Mouse (Mus musculus): ENCODE data around the gene Fam208a. TPM values are rescaled to one million over a fixed set of nuclear protein-coding genes. Genes with fewer than 3 reads are reported as not detected.

The Fam208a gene
- polyA plus RNA-seq (2012; rRNA removed) = 5.4 and 10.1 TPM in 2 replicates

GRCm38 (mm10) chr14:27428573-27428972 lies at the start of gene Fam208a:
TSS of gene Fam208a (plus strand) at chr14:27428834.
- Histone ChIP-seq H3K4me3 (replicated peaks; ENCODE audit: extremely low read depth, low read depth, low read length) (peak within 1 kb of the TSS; percentile 73), H3K4me1 (ENCODE audit: control insufficient read depth, insufficient read depth, low read length) (peaks cover 2% of the 10 kb centered on the region; the same call in 1 of the 2 replicates)
- WGBS = 2% methylated on average over 43 of the region's 43 CpGs
- no peak for TF ChIP-seq CTCF (IDR thresholded peaks at IDR 0.05; ENCODE audit: insufficient read depth, low read length)
- peak; percentile 35 for TF ChIP-seq POLR2A (IDR thresholded peaks at IDR 0.05; ENCODE audit: borderline replicate concordance, extremely low read depth, low read depth, low read length)
- DNase-seq = peak; percentile 95

- peak; percentile 46; the same call in 1 of the 2 replicates for TF ChIP-seq POLR2A (IDR thresholded peaks at IDR 0.05; ENCODE audit: borderline replicate concordance, extremely low read depth, low read depth, low read length)
- TF ChIP-seq CTCF (IDR thresholded peaks at IDR 0.05; ENCODE audit: insufficient read depth, low read length) = no peak
- H3K4me3 ChIP-seq (replicated peaks; ENCODE audit: extremely low read depth, low read depth, low read length) = peak overlapping the region; percentile 84
- H3K4me1 ChIP-seq (ENCODE audit: control insufficient read depth, insufficient read depth, low read length) = peaks cover 20% of the 10 kb centered on the region
- 39% methylated on average over 12 of the region's 12 CpGs for WGBS
- peak; percentile 43 for DNase-seq
Observed at GRCm38 (mm10) chr14:27379404-27379803, 49.2 kb upstream of the Fam208a start.

DNA sequence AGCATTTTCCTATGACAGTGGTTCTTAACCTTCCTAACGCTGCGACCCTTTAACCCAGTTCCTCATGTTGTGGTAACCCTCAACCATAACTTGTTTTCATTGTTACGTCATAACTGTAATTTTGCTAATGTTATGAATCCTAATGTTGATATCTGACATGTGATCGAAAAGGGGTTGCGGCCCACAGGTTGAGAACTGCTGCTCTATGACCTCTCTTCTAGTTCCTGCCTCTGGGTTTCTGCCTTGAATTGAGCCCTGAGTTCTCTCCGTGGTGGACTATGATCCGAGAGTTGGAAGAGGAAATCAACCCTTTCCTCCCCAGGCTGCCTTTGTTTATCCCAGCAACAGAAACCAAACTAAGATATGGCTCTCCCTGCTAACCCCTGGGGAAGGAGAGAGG lies 47.2 kb upstream of the Fam208a start:
- TF ChIP-seq POLR2A (IDR thresholded peaks at IDR 0.05; ENCODE audit: borderline replicate concordance, extremely low read depth, low read depth, low read length) (no peak), CTCF (IDR thresholded peaks at IDR 0.05; ENCODE audit: insufficient read depth, low read length) (no peak)
- Histone ChIP-seq H3K4me1 (ENCODE audit: control insufficient read depth, insufficient read depth, low read length) (peaks cover 15% of the 10 kb centered on the region), H3K4me3 (replicated peaks; ENCODE audit: extremely low read depth, low read depth, low read length) (no peak overlapping the region)
- no peak for DNase-seq
- 60% methylated on average over 7 of the region's 7 CpGs for WGBS

DNA sequence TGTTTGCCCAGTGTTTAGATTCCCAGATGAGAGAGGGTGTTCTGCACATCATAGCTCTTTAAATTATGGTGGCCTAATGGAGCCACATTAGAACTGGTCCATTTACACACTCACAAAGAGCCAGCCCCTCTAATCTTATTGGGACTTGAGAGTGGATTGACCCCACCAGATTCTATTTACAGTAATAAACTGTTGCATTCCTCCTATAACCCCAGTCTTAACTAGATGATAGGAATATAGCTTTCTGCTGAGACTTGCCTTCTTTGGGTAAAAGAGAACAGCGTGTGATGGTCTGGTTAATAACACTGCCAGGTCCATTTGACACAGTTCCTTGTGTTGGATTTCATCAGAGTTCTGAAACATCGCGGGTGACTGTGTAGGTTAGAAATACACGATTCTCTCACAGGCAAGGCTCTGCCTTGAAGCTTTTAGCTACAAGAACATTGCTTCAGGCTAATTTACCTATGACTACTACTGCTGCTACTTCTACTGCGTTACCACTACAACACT lies 45.3 kb upstream of the Fam208a start:
- Histone ChIP-seq H3K4me3 (replicated peaks; ENCODE audit: extremely low read depth, low read depth, low read length) (no peak overlapping the region), H3K4me1 (ENCODE audit: control insufficient read depth, insufficient read depth, low read length) (peaks cover 15% of the 10 kb centered on the region)
- no peak for TF ChIP-seq POLR2A (IDR thresholded peaks at IDR 0.05; ENCODE audit: borderline replicate concordance, extremely low read depth, low read depth, low read length)
- TF ChIP-seq CTCF (IDR thresholded peaks at IDR 0.05; ENCODE audit: insufficient read depth, low read length) = no peak
- DNase-seq = no peak
- 89% methylated on average over 5 of the region's 5 CpGs for WGBS

GRCm38 (mm10) chr14:27384143-27384542 lies 44.5 kb upstream of the Fam208a start:
- DNase-seq = no peak
- TF ChIP-seq POLR2A (IDR thresholded peaks at IDR 0.05; ENCODE audit: borderline replicate concordance, extremely low read depth, low read depth, low read length) = no peak
- no peak for TF ChIP-seq CTCF (IDR thresholded peaks at IDR 0.05; ENCODE audit: insufficient read depth, low read length)
- Histone ChIP-seq H3K4me3 (replicated peaks; ENCODE audit: extremely low read depth, low read depth, low read length) (no peak overlapping the region), H3K4me1 (ENCODE audit: control insufficient read depth, insufficient read depth, low read length) (peaks cover 10% of the 10 kb centered on the region)
- 84% methylated on average over 4 of the region's 4 CpGs for WGBS

DNA sequence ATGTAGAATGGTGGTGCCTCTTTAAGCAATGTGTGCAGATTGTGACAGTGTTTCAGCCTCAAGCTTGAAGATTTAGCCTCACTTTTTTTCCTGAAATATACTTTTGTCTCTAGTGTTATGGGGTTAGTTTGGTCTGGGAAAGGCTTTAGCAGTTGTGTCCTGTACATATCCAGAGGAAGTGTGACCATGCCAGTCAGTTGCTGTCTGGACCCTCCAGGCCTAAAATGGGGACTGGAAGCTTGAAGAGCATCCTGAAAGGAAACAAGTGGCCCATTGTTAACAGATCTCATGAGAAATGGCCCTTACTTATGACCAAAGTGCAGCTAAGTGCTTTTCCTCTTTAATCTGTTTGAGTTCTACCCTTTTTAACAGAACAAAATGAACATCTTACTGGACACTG lies 40.0 kb upstream of the Fam208a start:
- no peak for DNase-seq
- TF ChIP-seq POLR2A (IDR thresholded peaks at IDR 0.05; ENCODE audit: borderline replicate concordance, extremely low read depth, low read depth, low read length) = no peak
- TF ChIP-seq CTCF (IDR thresholded peaks at IDR 0.05; ENCODE audit: insufficient read depth, low read length) = no peak
- H3K4me3 ChIP-seq (replicated peaks; ENCODE audit: extremely low read depth, low read depth, low read length) = no peak overlapping the region
- no peaks in the 10 kb centered on the region for H3K4me1 ChIP-seq (ENCODE audit: control insufficient read depth, insufficient read depth, low read length)

- no peak for DNase-seq
- H3K4me1 ChIP-seq (ENCODE audit: control insufficient read depth, insufficient read depth, low read length) = no peaks in the 10 kb centered on the region
- 66% methylated on average over 2 of the region's 2 CpGs for WGBS
- TF ChIP-seq POLR2A (IDR thresholded peaks at IDR 0.05; ENCODE audit: borderline replicate concordance, extremely low read depth, low read depth, low read length) (no peak), CTCF (IDR thresholded peaks at IDR 0.05; ENCODE audit: insufficient read depth, low read length) (no peak)
- H3K4me3 ChIP-seq (replicated peaks; ENCODE audit: extremely low read depth, low read depth, low read length) = no peak overlapping the region
Observed at GRCm38 (mm10) chr14:27389722-27390121, 38.9 kb upstream of the Fam208a start.

DNA sequence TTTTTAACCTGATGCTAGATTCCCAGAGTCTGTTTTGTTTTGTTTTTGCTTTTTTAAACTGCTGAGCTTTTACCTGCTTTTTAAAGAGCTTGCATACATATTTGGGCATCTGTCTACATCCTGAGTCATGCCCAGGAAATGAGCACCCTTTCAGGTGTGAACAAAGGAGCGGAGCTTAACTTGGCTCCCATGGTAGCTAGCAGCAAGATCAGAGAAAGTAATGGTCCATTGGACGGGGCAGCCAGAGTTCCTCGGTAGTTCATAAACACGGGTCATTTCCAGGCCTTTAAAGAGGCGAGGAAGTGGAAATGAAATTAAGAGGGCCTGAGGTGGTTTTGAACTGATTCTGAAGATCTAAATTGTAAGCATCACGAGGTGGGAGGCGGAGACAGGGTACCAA lies 38.0 kb upstream of the Fam208a start:
- Histone ChIP-seq H3K4me1 (ENCODE audit: control insufficient read depth, insufficient read depth, low read length) (no peaks in the 10 kb centered on the region), H3K4me3 (replicated peaks; ENCODE audit: extremely low read depth, low read depth, low read length) (no peak overlapping the region)
- WGBS = 57% methylated on average over 7 of the region's 7 CpGs
- DNase-seq = no peak
- TF ChIP-seq POLR2A (IDR thresholded peaks at IDR 0.05; ENCODE audit: borderline replicate concordance, extremely low read depth, low read depth, low read length) (no peak), CTCF (IDR thresholded peaks at IDR 0.05; ENCODE audit: insufficient read depth, low read length) (no peak)

DNA sequence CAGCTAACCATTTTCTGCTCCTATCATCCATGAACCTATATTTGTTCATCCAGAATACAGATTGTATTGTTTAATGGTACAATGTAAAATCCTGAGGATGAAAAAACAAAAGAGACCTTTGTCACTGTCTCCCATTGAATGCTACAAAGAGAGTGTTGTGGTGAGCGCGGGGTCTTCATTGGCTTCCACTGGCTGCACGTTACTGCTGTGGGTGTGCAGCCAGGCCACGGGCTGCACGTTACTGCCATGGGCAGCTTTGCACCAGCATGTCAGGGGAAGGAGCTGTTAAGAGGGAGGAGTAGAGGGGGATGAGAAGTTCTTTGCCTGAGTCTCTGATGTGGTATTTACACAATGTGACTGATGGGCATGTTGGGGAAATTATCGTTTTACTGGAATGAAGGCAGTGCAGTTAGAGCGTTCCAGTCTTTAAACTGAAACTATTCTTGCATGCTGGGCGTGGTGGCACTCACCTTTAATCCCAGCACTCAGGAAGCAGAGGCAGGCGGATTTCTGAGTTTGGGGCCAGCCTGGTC lies 36.8 kb upstream of the Fam208a start:
- WGBS = 70% methylated on average over 9 of the region's 9 CpGs
- Histone ChIP-seq H3K4me3 (replicated peaks; ENCODE audit: extremely low read depth, low read depth, low read length) (no peak overlapping the region), H3K4me1 (ENCODE audit: control insufficient read depth, insufficient read depth, low read length) (0 out of 2 replicates have a peak, but pooled peaks cover 2% of the 10 kb centered on the region)
- TF ChIP-seq POLR2A (IDR thresholded peaks at IDR 0.05; ENCODE audit: borderline replicate concordance, extremely low read depth, low read depth, low read length) = no peak
- TF ChIP-seq CTCF (IDR thresholded peaks at IDR 0.05; ENCODE audit: insufficient read depth, low read length) = no peak
- DNase-seq = no peak

DNA sequence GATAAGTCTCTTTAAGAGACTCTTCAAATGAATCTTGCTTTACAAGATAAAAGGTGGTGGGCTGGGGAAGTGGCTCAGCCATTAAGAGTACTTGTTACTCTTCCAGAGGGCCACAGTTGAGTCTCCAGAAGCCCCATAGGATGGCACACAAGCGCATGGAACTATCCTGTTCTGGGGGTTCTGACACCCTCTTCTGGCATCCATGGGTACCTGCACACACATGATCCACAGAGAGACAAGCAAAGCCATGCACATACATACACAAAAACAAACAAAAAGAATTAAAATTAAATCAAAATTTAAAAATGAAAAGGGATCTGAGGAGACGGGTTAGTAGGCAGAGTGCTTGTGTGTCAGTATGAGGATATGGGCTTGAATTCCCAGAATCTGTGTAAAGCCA lies 36.0 kb upstream of the Fam208a start:
- 100% methylated on average over 2 of the region's 2 CpGs for WGBS
- H3K4me1 ChIP-seq (ENCODE audit: control insufficient read depth, insufficient read depth, low read length) = 0 out of 2 replicates have a peak, but pooled peaks cover 2% of the 10 kb centered on the region
- TF ChIP-seq POLR2A (IDR thresholded peaks at IDR 0.05; ENCODE audit: borderline replicate concordance, extremely low read depth, low read depth, low read length) (no peak), CTCF (IDR thresholded peaks at IDR 0.05; ENCODE audit: insufficient read depth, low read length) (no peak)
- H3K4me3 ChIP-seq (replicated peaks; ENCODE audit: extremely low read depth, low read depth, low read length) = no peak overlapping the region
- DNase-seq = no peak
